Mouse (Mus musculus) neural tube, embryonic 12.5 days (tissue): Measurements from ENCODE around the gene Gm20388. TPM values are rescaled to one million over a fixed set of nuclear protein-coding genes. Genes with fewer than 3 reads are reported as not detected.

Experiments used
- ATAC-seq: fragments of 200-750 bp; cut with Nextera tagmentation; 2 replicates; pipeline ENCODE4 v1.8.0; 2017; ENCODE audit warnings: low read depth, mild to moderate bottlenecking, moderate TSS enrichment, moderate library complexity; ENCODE audit not compliant: low FRiP score
- H3K27ac ChIP-seq: fragments of 300-500 bp; sonication (generic); 2 replicates; pipeline ENCODE4 v1.5.1; 2016
- H3K27me3 ChIP-seq: fragments of 300-500 bp; sonication (generic); replicated peaks from 2 replicates; pipeline ENCODE4 v1.6.1; 2016; ENCODE audit warnings: mild to moderate bottlenecking
- H3K36me3 ChIP-seq: fragments of 300-500 bp; sonication (generic); 2 replicates; pipeline ENCODE4 v1.6.1; 2016; ENCODE audit warnings: mild to moderate bottlenecking
- H3K4me1 ChIP-seq: fragments of 300-500 bp; sonication (generic); 2 replicates; pipeline ENCODE4 v1.6.1; 2016
- H3K4me2 ChIP-seq: fragments of 300-500 bp; sonication (generic); replicated peaks from 2 replicates; pipeline ENCODE4 v1.6.1; 2016; ENCODE audit warnings: mild to moderate bottlenecking
- H3K4me3 ChIP-seq: fragments of 300-500 bp; sonication (generic); 2 replicates; pipeline ENCODE4 v1.5.1; 2016
- H3K9ac ChIP-seq: fragments of 300-500 bp; sonication (generic); 2 replicates; pipeline ENCODE4 v1.6.1; 2016; ENCODE audit warnings: mild to moderate bottlenecking
- H3K9me3 ChIP-seq: fragments of 300-500 bp; sonication (generic); 2 replicates; pipeline ENCODE4 v1.6.1; 2016; ENCODE audit warnings: mild to moderate bottlenecking
- WGBS: fragments of 180-500 bp; shearing (Covaris S2); methylation state at CpG from one replicate; pipeline ENCODE4 v1.1.7; 2016; 5-methylcytosine and 5-hydroxymethylcytosine counted together
- polyA plus RNA-seq: library from polyadenylated mRNA; unstranded; fragments of >200 nt; fragmentation: Nextera tagmentation; extraction: Ambion mirVana; gene quantifications from 2 replicates; pipeline ENCODE4 v1.2.1, GENCODE M21; 2016

Gm20388 gene
- polyA plus RNA-seq, 1 experiment from 2014 or later = not detected

DNA sequence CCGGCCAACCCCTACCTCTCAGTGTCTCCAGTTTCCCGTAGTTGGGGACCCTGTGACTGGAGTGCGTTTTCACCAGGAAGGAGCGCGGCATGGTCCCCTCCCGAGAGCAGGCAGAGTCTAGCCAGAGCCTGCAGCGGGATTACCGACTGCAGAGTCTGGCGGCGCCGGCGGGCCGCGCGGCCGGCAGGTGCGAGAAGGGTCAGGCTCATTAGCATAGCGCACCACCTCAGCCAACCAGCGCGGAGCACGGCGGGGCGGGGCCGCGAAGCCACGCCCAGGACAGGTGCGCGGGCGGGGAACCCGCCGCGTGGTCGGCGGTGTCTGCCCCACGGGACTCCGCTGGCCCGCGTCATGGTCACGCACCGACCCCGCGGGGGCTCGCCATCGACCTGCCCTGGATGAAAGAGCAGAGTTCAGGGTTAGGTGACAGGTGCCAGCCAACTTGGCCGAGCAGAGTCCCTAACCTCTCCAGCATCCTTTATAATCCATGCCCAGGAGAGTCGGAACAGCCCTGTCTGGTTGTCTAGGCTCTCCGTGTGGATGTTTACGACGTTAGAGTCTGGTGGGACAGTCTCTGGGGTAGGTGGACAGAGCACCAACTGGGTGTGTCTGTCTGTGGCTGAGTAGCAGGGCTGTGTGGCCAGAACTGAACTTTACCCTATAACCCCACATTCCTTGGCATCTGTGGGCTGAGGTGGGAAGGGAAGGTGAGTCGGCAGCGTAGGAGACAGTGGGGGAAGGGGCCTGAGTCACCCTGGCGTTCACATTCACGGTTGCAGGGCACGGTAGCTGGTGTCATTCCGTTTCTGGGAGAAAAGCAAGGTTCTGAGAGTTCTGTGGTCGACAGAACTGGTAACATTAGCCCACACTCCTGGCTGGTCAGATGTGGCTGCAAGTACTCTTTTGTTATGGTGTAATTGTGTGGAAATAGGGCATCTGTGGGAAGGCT is 2550.2 kb downstream of the Gm20388 start, which contains the start of gene Snai3:
TSS of gene Snai3 (minus strand) at position 210 of the 949 bp plus-strand sequence.
- 2% methylated on average over 56 of the region's 56 CpGs for WGBS
- Histone ChIP-seq H3K36me3 (peaks cover 4% of the 10 kb centered on the region; the same call in 1 of the 2 replicates), H3K9me3 (no peaks in the 10 kb centered on the region), H3K4me2 (peak within 1 kb of the TSS; percentile 64), H3K4me1 (peaks cover 13% of the 10 kb centered on the region), H3K27ac (no peak within 1 kb of the TSS), H3K9ac (0 out of 2 replicates have a peak within 1 kb of the TSS, but pooled peaks have one; percentile 33), H3K4me3 (peak within 1 kb of the TSS; percentile 27), H3K27me3 (peaks cover 47% of the 10 kb centered on the region)
- peak; percentile 58 for ATAC-seq

DNA sequence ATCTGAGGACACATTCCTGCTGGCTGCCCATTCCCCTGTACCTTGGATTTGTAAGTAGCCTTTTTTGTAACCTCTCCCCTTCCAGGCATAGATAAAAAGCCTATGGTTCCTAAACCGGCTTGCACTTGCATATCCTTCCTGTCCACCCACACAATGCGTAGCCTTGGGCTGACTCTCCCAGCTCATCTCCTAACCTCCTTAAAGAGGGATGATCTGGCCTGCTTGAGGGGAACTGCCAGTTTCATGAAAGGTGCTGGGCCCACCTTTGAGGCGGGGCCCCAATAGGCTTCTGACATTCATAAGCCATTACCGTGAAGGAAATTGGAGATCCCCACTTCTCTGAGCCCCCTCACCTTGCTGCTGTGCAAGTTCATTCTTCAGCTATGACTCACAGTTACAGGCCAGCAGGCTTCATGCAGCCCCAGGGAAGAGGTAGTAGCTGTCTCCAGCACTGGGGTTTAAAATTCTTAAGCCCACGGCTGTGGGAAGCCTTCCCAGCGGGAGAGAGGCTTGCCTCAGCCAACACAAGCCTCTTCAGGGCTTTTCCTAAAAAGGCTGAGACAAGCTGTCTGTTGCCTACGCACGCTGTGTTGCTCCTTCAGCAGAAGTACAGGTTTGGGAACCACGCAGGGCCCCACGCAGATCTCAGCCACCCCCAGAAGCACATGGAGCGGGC is 2551.0 kb downstream of the Gm20388 start:
- no peak for ATAC-seq
- Histone ChIP-seq H3K9me3 (no peaks in the 10 kb centered on the region), H3K4me2 (no peak overlapping the region), H3K27ac (no peak overlapping the region), H3K27me3 (peaks cover 47% of the 10 kb centered on the region), H3K9ac (no peak overlapping the region), H3K36me3 (peaks cover 11% of the 10 kb centered on the region; the same call in 1 of the 2 replicates), H3K4me3 (no peak overlapping the region), H3K4me1 (peaks cover 13% of the 10 kb centered on the region)
- 67% methylated on average over 11 of the region's 11 CpGs for WGBS

DNA sequence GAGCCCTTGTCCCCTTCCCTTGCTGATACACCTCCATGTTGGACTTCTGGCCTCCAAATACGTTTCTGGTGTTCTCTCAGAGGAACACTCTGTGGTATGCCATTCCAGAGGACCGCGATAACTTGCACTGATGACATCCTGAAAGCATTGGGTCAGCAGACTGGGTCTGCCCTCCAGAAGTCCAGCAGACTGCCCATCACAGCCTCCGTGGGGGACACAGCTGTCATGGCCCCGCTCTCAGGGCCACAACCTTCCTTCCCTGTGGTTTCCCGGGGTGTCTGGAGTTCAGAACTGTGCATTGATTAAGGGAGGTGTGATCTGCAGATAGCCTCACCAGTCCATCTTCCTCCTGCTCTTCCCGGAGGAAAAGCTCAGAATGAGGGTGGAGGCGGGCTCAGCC is 2551.9 kb downstream of the Gm20388 start:
- no peak for ATAC-seq
- Histone ChIP-seq H3K4me3 (no peak overlapping the region), H3K4me2 (no peak overlapping the region), H3K9ac (no peak overlapping the region), H3K27ac (no peak overlapping the region), H3K9me3 (no peaks in the 10 kb centered on the region), H3K27me3 (peaks cover 47% of the 10 kb centered on the region), H3K36me3 (peaks cover 20% of the 10 kb centered on the region), H3K4me1 (peaks cover 13% of the 10 kb centered on the region)
- WGBS = 68% methylated on average over 8 of the region's 8 CpGs

DNA sequence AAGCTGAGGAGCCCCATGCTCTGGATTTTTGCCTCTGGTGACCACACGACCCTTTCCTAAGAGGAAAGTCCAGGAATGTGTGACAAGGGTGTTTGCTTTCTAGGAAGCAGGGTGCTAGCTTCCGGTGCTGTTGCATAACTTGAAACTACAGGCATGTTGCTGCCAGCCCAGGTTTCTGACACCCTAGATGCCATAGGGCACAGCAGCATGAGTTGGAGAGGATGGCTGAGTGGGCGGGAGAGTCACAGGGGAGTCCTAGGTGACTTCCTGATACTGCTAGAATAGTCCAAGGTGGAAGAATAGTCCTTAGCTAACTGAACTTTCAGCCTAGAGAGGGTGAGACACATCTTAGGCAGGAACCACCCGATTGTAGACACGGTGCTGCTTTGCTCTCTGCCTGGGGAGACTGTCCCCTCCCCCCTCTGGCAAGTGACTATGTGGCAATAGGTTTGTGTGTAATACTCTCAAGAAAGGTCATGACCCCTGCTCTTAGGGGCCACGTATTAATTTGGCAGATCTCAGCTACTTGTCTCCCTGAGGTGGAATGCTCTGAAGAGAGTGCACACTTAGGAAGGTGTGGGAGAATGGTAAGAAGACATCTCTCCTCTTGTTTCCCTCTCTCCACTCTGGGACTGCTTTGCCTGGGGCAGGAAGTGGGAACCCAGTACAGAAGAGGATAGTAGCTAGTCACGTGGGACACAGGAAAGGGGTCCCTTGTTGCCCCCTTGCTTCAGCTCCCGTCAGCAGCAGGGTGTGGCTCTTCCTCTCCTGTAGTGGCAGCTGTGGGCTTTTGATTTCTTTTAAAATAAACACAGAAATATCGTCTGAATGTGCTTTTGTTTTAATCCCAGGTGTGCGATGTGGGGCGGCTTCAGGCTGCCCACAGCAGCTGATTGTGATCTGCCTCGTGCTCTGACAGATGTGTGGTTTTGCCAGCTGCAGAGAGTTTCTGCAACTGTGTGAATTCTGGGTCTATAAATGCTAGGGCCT is 2553.3 kb downstream of the Gm20388 start:
- no peaks in the 10 kb centered on the region for H3K9me3 ChIP-seq
- peaks cover 32% of the 10 kb centered on the region for H3K36me3 ChIP-seq
- H3K27me3 ChIP-seq = peaks cover 42% of the 10 kb centered on the region
- H3K4me2 ChIP-seq = no peak overlapping the region
- no peak overlapping the region for H3K27ac ChIP-seq
- no peak overlapping the region for H3K9ac ChIP-seq
- ATAC-seq = no peak
- H3K4me1 ChIP-seq = peaks cover 13% of the 10 kb centered on the region
- H3K4me3 ChIP-seq = no peak overlapping the region
- WGBS = 72% methylated on average over 12 of the region's 12 CpGs

DNA sequence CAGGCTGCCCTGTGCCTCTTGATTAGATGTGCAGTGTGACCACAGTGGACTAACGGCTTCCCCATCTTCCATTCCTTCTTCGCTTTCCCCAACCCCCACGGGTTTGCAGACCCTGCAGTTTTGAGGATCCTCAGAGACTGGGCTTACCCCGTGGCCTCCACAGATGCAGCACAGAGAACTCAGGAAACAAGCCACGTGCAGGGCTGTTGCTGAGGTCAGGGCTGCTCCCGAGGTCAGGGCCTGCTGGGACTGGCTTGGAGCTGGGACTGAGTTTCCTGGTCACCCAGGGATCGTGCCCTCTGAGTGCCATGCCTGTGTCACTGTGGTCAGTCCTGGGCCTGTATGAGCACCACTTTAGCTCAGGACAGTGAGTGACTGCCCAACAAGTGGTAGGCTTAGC is 2554.3 kb downstream of the Gm20388 start:
- Histone ChIP-seq H3K36me3 (peaks cover 36% of the 10 kb centered on the region), H3K9me3 (no peaks in the 10 kb centered on the region), H3K4me3 (no peak overlapping the region), H3K27me3 (peaks cover 34% of the 10 kb centered on the region), H3K4me1 (peaks cover 10% of the 10 kb centered on the region), H3K27ac (no peak overlapping the region), H3K9ac (no peak overlapping the region), H3K4me2 (no peak overlapping the region)
- no peak for ATAC-seq
- WGBS = 75% methylated on average over 7 of the region's 7 CpGs

DNA sequence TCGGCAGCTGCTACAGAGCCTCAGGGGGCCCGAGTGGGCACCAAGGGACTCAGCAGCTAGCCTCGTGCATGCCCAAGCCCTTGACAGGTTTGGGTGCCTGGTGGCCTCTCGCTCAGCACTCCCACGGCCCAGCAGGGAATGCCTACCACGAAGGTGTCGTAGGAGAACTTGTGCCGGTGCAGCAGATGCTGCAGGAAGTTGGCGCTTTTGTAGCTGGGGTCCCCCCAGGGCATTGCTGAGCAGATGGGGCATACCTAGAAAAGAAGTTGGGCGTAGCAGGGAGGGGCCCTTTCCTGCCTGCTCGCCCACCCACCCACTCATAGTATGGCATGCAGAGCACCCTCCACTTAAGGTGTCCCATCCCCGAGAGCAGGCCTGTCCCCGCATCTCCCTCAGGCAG is 2557.2 kb downstream of the Gm20388 start:
- no peak for ATAC-seq
- peaks cover 47% of the 10 kb centered on the region for H3K36me3 ChIP-seq
- no peak overlapping the region for H3K9ac ChIP-seq
- H3K27ac ChIP-seq = no peak overlapping the region
- H3K27me3 ChIP-seq = peaks cover 6% of the 10 kb centered on the region
- 91% methylated on average over 13 of the region's 13 CpGs for WGBS
- H3K9me3 ChIP-seq = no peaks in the 10 kb centered on the region
- H3K4me3 ChIP-seq = no peak overlapping the region
- H3K4me2 ChIP-seq = no peak overlapping the region
- H3K4me1 ChIP-seq = no peaks in the 10 kb centered on the region

DNA sequence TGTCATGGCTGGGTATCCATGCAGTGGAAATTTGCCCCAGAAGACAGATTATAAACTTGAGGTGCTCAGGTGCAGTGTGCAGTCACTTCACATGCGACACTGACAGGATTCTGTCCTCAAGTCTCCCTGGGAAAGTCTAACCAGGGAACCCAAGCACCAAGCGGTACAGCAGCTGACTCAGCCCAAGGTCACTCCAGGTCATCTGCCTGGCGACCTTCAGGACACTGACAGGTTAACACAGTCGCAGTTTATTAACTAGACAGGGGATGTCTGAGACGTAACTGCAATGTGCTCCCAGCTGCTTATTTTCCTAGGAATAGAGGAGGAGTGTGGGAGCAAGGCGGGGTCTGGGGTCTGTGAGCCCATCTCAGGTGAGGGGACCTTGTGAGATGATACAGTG is 2558.8 kb downstream of the Gm20388 start:
- ATAC-seq = no peak
- Histone ChIP-seq H3K9me3 (no peaks in the 10 kb centered on the region), H3K36me3 (peaks cover 59% of the 10 kb centered on the region), H3K4me1 (0 out of 2 replicates have a peak, but pooled peaks cover 3% of the 10 kb centered on the region), H3K27me3 (no peaks in the 10 kb centered on the region), H3K9ac (no peak overlapping the region), H3K27ac (no peak overlapping the region), H3K4me3 (no peak overlapping the region), H3K4me2 (no peak overlapping the region)
- WGBS = 85% methylated on average over 6 of the region's 6 CpGs

DNA sequence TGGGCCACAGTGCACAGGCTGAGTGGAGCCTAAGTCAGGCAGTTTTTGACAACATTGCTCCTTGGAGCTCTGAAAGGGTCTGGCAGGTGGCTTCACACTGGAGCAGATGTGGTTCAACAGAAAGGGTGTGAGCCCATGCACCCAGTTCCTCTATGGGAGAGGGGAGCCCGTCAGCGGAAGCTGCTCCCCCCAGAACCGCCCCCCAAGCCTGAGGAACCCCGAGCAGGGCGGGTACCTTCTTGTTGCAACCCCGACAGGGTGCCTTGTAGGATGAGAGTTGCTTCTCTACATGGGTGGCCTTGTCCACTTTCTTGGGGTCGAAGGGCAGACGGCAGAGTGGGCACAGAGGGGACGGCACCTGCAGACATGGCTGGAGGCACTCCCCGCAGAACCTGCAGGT is 2559.3 kb downstream of the Gm20388 start:
- Histone ChIP-seq H3K4me2 (no peak overlapping the region), H3K36me3 (peaks cover 59% of the 10 kb centered on the region), H3K4me3 (no peak overlapping the region), H3K9me3 (no peaks in the 10 kb centered on the region), H3K27me3 (no peaks in the 10 kb centered on the region), H3K9ac (no peak overlapping the region), H3K4me1 (peaks cover 8% of the 10 kb centered on the region), H3K27ac (no peak overlapping the region)
- 90% methylated on average over 10 of the region's 10 CpGs for WGBS
- no peak for ATAC-seq

DNA sequence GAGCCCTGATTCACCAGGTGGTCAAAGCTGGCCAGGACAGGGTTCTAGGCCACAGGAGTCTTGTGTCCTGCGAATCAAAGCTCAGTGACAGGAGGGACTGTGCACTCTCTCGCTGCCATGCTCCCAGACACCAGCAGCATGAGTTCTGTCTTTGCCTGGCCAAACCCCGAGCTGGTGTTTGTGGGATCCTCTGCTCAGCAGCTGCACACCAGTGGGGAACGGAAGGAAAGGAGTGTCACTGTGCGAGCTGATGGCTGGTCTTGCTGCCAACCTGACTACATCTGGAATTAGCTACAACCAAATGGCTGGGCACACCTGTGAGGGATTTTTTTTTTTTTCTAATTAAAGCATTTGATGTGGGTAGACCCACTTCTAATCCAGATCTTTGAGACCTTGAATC is 2560.1 kb downstream of the Gm20388 start:
- H3K9ac ChIP-seq = no peak overlapping the region
- WGBS = 87% methylated on average over 5 of the region's 5 CpGs
- H3K4me3 ChIP-seq = no peak overlapping the region
- no peak overlapping the region for H3K4me2 ChIP-seq
- no peaks in the 10 kb centered on the region for H3K9me3 ChIP-seq
- H3K27me3 ChIP-seq = no peaks in the 10 kb centered on the region
- H3K36me3 ChIP-seq = peaks cover 56% of the 10 kb centered on the region
- no peak for ATAC-seq
- no peak overlapping the region for H3K27ac ChIP-seq
- peaks cover 11% of the 10 kb centered on the region for H3K4me1 ChIP-seq

DNA sequence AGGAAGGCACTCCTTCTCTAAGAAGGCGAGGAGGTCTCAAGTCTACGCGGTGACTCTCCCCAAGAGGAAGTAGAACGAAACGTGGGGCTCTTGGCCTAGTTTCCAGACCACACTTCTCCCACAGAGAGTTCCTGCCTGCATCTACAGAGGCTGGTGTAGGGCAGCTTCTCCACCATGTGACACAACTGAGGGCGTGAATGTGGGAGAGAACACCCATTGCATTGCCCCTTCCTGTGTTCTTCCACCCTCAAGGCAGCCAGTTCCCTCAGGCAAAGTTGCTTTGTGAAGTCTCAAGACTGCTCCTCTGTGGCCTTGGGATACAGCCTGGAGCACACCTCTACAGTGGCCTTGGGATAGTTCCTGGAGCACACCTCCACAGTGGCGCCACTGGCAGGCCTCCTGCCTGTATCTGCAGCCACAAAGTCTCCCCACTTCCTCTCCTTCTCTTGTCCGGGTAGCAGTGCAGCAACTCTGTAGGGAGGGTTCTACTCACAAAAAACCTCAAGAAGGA is 2563.3 kb downstream of the Gm20388 start:
- Histone ChIP-seq H3K27me3 (no peaks in the 10 kb centered on the region), H3K9me3 (no peaks in the 10 kb centered on the region), H3K36me3 (peaks cover 37% of the 10 kb centered on the region), H3K27ac (no peak overlapping the region), H3K4me1 (peaks cover 20% of the 10 kb centered on the region), H3K9ac (no peak overlapping the region), H3K4me2 (no peak overlapping the region), H3K4me3 (no peak overlapping the region)
- 94% methylated on average over 8 of the region's 8 CpGs for WGBS
- ATAC-seq = no peak

DNA sequence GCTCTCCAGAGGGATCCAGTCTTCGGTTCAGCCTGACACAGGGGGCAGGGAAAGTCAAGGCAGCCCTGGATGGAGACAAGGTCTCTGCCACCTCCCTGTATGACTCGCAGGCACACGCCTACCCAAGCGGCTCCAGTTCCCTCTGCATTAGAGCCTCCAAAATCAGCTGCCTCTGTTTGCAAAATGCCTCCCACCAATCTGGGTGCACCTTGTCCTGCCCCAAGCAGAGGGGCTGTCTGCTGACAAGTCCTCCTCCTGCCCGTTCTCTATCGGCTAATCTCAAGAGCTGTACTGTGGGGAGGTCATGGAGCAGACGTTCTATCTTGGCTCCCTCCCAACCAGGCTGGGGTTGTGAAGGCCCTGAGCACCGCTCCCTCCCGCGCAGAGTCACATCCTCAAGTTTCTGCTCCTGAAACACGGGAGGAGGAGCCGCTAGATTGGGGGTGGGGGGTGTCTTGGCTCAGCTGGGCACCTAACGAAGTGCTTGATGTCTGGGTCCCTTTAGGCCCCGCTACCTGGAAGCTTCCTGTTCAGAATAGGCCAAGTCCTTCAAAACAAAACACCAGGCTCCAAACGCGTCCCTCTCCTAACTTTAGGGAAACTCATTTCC is 2564.4 kb downstream of the Gm20388 start:
- Histone ChIP-seq H3K4me2 (peak overlapping the region; percentile 94), H3K27ac (no peak overlapping the region), H3K4me3 (peak overlapping the region; percentile 98), H3K4me1 (peaks cover 20% of the 10 kb centered on the region), H3K27me3 (no peaks in the 10 kb centered on the region), H3K9ac (peak overlapping the region; percentile 94), H3K36me3 (peaks cover 44% of the 10 kb centered on the region), H3K9me3 (no peaks in the 10 kb centered on the region)
- no peak; the same call in 1 of the 2 replicates for ATAC-seq
- WGBS = 18% methylated on average over 16 of the region's 16 CpGs
